Mouse (Mus musculus): Measurements from ENCODE around the gene Cbarp. TPM values are rescaled to one million over a fixed set of nuclear protein-coding genes. Genes with fewer than 3 reads are reported as not detected.

The Cbarp gene
- polyA plus RNA-seq, 1 experiment from 2014 or later = 1.6 TPM

- 0 out of 2 replicates have a peak overlapping the region, but pooled peaks have one; percentile 37 for H3K27ac ChIP-seq (replicated peaks)
- no peaks in the 10 kb centered on the region for H3K9me3 ChIP-seq
- ATAC-seq (ENCODE audit: extremely low read depth, insufficient number of reproducible peaks, low FRiP score, low TSS enrichment) = no peak
- 64% methylated on average over 3 of the region's 3 CpGs for WGBS
- H3K4me2 ChIP-seq = no peak overlapping the region
- H3K4me1 ChIP-seq = peaks cover 37% of the 10 kb centered on the region
- peak overlapping the region; percentile 48 for H3K9ac ChIP-seq
- peaks cover 38% of the 10 kb centered on the region for H3K36me3 ChIP-seq
- no peaks in the 10 kb centered on the region for H3K27me3 ChIP-seq (replicated peaks)
- no peak overlapping the region for H3K4me3 ChIP-seq
These were observed 53.8 kb downstream of the Cbarp start for GRCm38 (mm10) chr10:80086847-80087246.

GRCm38 (mm10) chr10:80084817-80085487, 55.7 kb downstream of the Cbarp start:
- Histone ChIP-seq H3K4me2 (peak overlapping the region; percentile 16), H3K27ac (replicated peaks) (peak overlapping the region; percentile 80), H3K4me3 (no peak overlapping the region; the same call in 1 of the 2 replicates), H3K27me3 (replicated peaks) (no peaks in the 10 kb centered on the region), H3K4me1 (peaks cover 37% of the 10 kb centered on the region), H3K9me3 (no peaks in the 10 kb centered on the region), H3K36me3 (peaks cover 53% of the 10 kb centered on the region), H3K9ac (peak overlapping the region; percentile 70)
- WGBS = 46% methylated on average over 9 of the region's 9 CpGs
- ATAC-seq (ENCODE audit: extremely low read depth, insufficient number of reproducible peaks, low FRiP score, low TSS enrichment) = no peak

GRCm38 (mm10) chr10:80081075-80081474, 59.6 kb downstream of the Cbarp start:
- peak; percentile 67 for ATAC-seq (ENCODE audit: extremely low read depth, insufficient number of reproducible peaks, low FRiP score, low TSS enrichment)
- peak overlapping the region; percentile 42; the same call in 1 of the 2 replicates for H3K9ac ChIP-seq
- 64% methylated on average over 3 of the region's 3 CpGs for WGBS

More at GRCm38 (mm10) chr10:80081075-80081474, 59.6 kb downstream of the Cbarp start:
- Histone ChIP-seq H3K27me3 (replicated peaks) (no peaks in the 10 kb centered on the region), H3K4me1 (peaks cover 19% of the 10 kb centered on the region), H3K4me3 (no peak overlapping the region), H3K36me3 (peaks cover 77% of the 10 kb centered on the region), H3K9me3 (no peaks in the 10 kb centered on the region), H3K4me2 (peak overlapping the region; percentile 33; the same call in 1 of the 2 replicates), H3K27ac (replicated peaks) (peak overlapping the region; percentile 63)

Other genes with a start within 250 kb of the Cbarp start
- not detected in 2 replicates for gene Cfd, start 250.0 kb downstream of the Cbarp start, polyA plus RNA-seq (2015; fragmentation: Nextera tagmentation; extraction: Ambion mirVana)
- gene Med16, start 231.9 kb downstream of the Cbarp start, polyA plus RNA-seq (2015; fragmentation: Nextera tagmentation; extraction: Ambion mirVana) = 41.8 and 42.1 TPM in 2 replicates
- gene Gm26602, start 230.0 kb downstream of the Cbarp start, polyA plus RNA-seq (2015; fragmentation: Nextera tagmentation; extraction: Ambion mirVana) = 1.7 TPM in 1 of 2 replicates, not detected in the other
- gene Kiss1r, start 223.9 kb downstream of the Cbarp start, polyA plus RNA-seq (2015; fragmentation: Nextera tagmentation; extraction: Ambion mirVana) = 0.60 and 0.67 TPM in 2 replicates
- gene R3hdm4, start 219.6 kb downstream of the Cbarp start, polyA plus RNA-seq (2015; fragmentation: Nextera tagmentation; extraction: Ambion mirVana) = 95.6 and 100 TPM in 2 replicates
- gene Arid3a, start 213.8 kb downstream of the Cbarp start, polyA plus RNA-seq (2015; fragmentation: Nextera tagmentation; extraction: Ambion mirVana) = 3.4 and 4.2 TPM in 2 replicates
- 72.4 and 80.9 TPM in 2 replicates for gene Wdr18, start 180.7 kb downstream of the Cbarp start, polyA plus RNA-seq (2015; fragmentation: Nextera tagmentation; extraction: Ambion mirVana)
- 0.09 and 0.11 TPM in 2 replicates for gene Grin3b, start 170.1 kb downstream of the Cbarp start, polyA plus RNA-seq (2015; fragmentation: Nextera tagmentation; extraction: Ambion mirVana)
- 10.6 and 12.8 TPM in 2 replicates for gene Tmem259, start 156.5 kb downstream of the Cbarp start, polyA plus RNA-seq (2015; fragmentation: Nextera tagmentation; extraction: Ambion mirVana)
- 264 and 271 TPM in 2 replicates for gene Cnn2, start 152.3 kb downstream of the Cbarp start, polyA plus RNA-seq (2015; fragmentation: Nextera tagmentation; extraction: Ambion mirVana)
- 2.2 and 2.6 TPM in 2 replicates for gene Abca7, start 144.3 kb downstream of the Cbarp start, polyA plus RNA-seq (2015; fragmentation: Nextera tagmentation; extraction: Ambion mirVana)
- gene Arhgap45, start 124.2 kb downstream of the Cbarp start, polyA plus RNA-seq (2015; fragmentation: Nextera tagmentation; extraction: Ambion mirVana) = 5.5 and 6.5 TPM in 2 replicates
- 149 and 154 TPM in 2 replicates for gene Polr2e, start 101.0 kb downstream of the Cbarp start, polyA plus RNA-seq (2015; fragmentation: Nextera tagmentation; extraction: Ambion mirVana)
- 691 and 741 TPM in 2 replicates for gene Gpx4, start 93.7 kb downstream of the Cbarp start, polyA plus RNA-seq (2015; fragmentation: Nextera tagmentation; extraction: Ambion mirVana)
- gene Sbno2, start 35.3 kb downstream of the Cbarp start, polyA plus RNA-seq (2015; fragmentation: Nextera tagmentation; extraction: Ambion mirVana) = 9.1 and 10.1 TPM in 2 replicates
- gene Stk11, start 25.0 kb downstream of the Cbarp start, polyA plus RNA-seq (2015; fragmentation: Nextera tagmentation; extraction: Ambion mirVana) = 12.0 and 13.0 TPM in 2 replicates
- 808 and 893 TPM in 2 replicates for gene Atp5d, start 2.2 kb downstream of the Cbarp start, polyA plus RNA-seq (2015; fragmentation: Nextera tagmentation; extraction: Ambion mirVana)
- 15.6 and 15.7 TPM in 2 replicates for gene Midn, start 7.4 kb upstream of the Cbarp start, polyA plus RNA-seq (2015; fragmentation: Nextera tagmentation; extraction: Ambion mirVana)
- gene Cirbp, start 25.1 kb upstream of the Cbarp start, polyA plus RNA-seq (2015; fragmentation: Nextera tagmentation; extraction: Ambion mirVana) = 87.9 and 96.4 TPM in 2 replicates
- gene 1600002K03Rik, start 32.1 kb upstream of the Cbarp start, polyA plus RNA-seq (2015; fragmentation: Nextera tagmentation; extraction: Ambion mirVana) = 10.4 and 13.1 TPM in 2 replicates
- gene Efna2, start 38.6 kb upstream of the Cbarp start, polyA plus RNA-seq (2015; fragmentation: Nextera tagmentation; extraction: Ambion mirVana) = 8.5 and 10.6 TPM in 2 replicates
- 41.7 and 43.7 TPM in 2 replicates for gene Mum1, start 85.6 kb upstream of the Cbarp start, polyA plus RNA-seq (2015; fragmentation: Nextera tagmentation; extraction: Ambion mirVana)
- 527 and 606 TPM in 2 replicates for gene Ndufs7, start 108.3 kb upstream of the Cbarp start, polyA plus RNA-seq (2015; fragmentation: Nextera tagmentation; extraction: Ambion mirVana)
- 53.3 and 62.1 TPM in 2 replicates for gene Gamt, start 120.2 kb upstream of the Cbarp start, polyA plus RNA-seq (2015; fragmentation: Nextera tagmentation; extraction: Ambion mirVana)
- gene Dazap1, start 120.7 kb upstream of the Cbarp start, polyA plus RNA-seq (2015; fragmentation: Nextera tagmentation; extraction: Ambion mirVana) = 36.4 and 37.9 TPM in 2 replicates
- gene Rps15, start 151.6 kb upstream of the Cbarp start, polyA plus RNA-seq (2015; fragmentation: Nextera tagmentation; extraction: Ambion mirVana) = 621 and 687 TPM in 2 replicates
- 0.90 and 0.94 TPM in 2 replicates for gene Apc2, start 155.1 kb upstream of the Cbarp start, polyA plus RNA-seq (2015; fragmentation: Nextera tagmentation; extraction: Ambion mirVana)
- gene 2310011J03Rik, start 179.7 kb upstream of the Cbarp start, polyA plus RNA-seq (2015; fragmentation: Nextera tagmentation; extraction: Ambion mirVana) = 36.0 and 36.6 TPM in 2 replicates
- 1.8 and 2.1 TPM in 2 replicates for gene Pcsk4, start 188.7 kb upstream of the Cbarp start, polyA plus RNA-seq (2015; fragmentation: Nextera tagmentation; extraction: Ambion mirVana)
- 2.6 and 4.4 TPM in 2 replicates for gene Reep6, start 189.1 kb upstream of the Cbarp start, polyA plus RNA-seq (2015; fragmentation: Nextera tagmentation; extraction: Ambion mirVana)
- 6.5 and 8.3 TPM in 2 replicates for gene Adamtsl5, start 207.6 kb upstream of the Cbarp start, polyA plus RNA-seq (2015; fragmentation: Nextera tagmentation; extraction: Ambion mirVana)
- gene Plk5, start 215.6 kb upstream of the Cbarp start, polyA plus RNA-seq (2015; fragmentation: Nextera tagmentation; extraction: Ambion mirVana) = not detected in 2 replicates
- gene Mex3d, start 246.8 kb upstream of the Cbarp start, polyA plus RNA-seq (2015; fragmentation: Nextera tagmentation; extraction: Ambion mirVana) = 3.8 and 4.5 TPM in 2 replicates

Data from heart, embryonic 13.5 days (tissue).